Mouse (Mus musculus): ENCODE results near the gene Endov.

GRCm38 (mm10) chr11:119456097-119456496, 35.0 kb upstream of the Endov start:
- no peak for TF ChIP-seq POLR2A (IDR thresholded peaks at IDR 0.05; ENCODE audit: borderline replicate concordance, insufficient read depth, low read length)
- TF ChIP-seq CTCF (IDR thresholded peaks at IDR 0.05; ENCODE audit: borderline replicate concordance, insufficient read depth, low read depth, low read length): no peak

All from cerebellum, adult 2 months (tissue).